Mouse (Mus musculus): Measurements from ENCODE around the gene Neurog3. TPM values are rescaled to one million over a fixed set of nuclear protein-coding genes. Genes with fewer than 3 reads are reported as not detected.
A peak's percentile ranks its signal among the peaks of the same experiment; 100 is the strongest.

Gene Neurog3
- total RNA-seq (2022) = not detected

DNA sequence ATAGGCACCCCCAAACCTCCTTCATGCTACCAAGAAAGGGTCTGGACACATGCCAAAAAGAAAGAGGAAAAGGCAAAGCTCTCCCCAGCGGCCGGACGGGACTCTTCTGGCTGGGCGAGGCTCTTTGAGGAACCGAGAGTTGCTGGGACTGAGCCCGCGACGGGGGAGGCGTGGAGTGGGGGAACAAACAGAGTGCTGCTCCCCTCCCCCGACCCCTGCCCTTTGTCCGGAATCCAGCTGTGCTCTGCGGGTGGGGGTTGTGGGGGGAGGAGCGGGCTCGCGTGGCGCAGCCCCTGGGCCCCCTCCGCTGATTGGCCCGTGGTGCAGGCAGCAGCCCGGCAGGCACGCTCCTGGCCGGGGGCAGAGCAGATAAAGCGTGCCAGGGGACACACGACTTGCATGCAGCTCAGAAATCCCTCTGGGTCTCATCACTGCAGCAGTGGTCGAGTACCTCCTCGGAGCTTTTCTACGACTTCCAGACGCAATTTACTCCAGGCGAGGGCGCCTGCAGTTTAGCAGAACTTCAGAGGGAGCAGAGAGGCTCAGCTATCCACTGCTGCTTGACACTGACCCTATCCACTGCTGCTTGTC lies at the start of gene Neurog3:
Gene Neurog3 (plus strand): TSS at position 400 of the 591 bp plus-strand sequence.
- DNase-seq (ENCODE audit: low spot score in 2 of 2) = no peak

DNA sequence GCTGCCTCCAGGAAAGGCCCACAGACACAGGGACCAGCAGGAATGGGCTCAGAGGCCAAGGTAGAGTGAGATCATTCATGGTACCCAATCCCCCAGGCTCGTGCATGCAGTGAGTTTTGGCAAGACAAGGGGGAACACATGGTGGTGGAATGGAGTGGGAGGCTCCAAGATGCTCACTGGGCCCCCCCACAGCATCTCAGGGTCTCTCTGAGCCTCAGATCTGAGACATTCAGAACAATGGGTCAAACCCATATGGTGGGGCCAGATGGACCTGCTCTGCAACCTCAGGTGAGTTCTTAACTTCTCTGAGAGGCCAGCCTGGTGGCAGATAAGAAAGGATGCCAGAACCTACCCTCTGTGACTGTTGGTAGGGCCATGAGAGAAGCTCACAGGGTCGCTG lies 46.8 kb upstream of the Neurog3 start:
- DNase-seq (ENCODE audit: low spot score in 2 of 2) = no peak

GRCm38 (mm10) chr10:62086826-62087225 lies 46.1 kb upstream of the Neurog3 start:
- no peak for DNase-seq (ENCODE audit: low spot score in 2 of 2)

- DNase-seq (ENCODE audit: low spot score in 2 of 2) = no peak
Measured at GRCm38 (mm10) chr10:62088411-62088810, 44.5 kb upstream of the Neurog3 start.

- DNase-seq (ENCODE audit: low spot score in 2 of 2) = no peak
Measured at GRCm38 (mm10) chr10:62089071-62089470, 43.8 kb upstream of the Neurog3 start.

- DNase-seq (ENCODE audit: low spot score in 2 of 2) = no peak
Measured at GRCm38 (mm10) chr10:62089486-62089885, 43.4 kb upstream of the Neurog3 start.

GRCm38 (mm10) chr10:62093903-62094302 lies 39.0 kb upstream of the Neurog3 start:
- DNase-seq (ENCODE audit: low spot score in 2 of 2) = no peak

DNA sequence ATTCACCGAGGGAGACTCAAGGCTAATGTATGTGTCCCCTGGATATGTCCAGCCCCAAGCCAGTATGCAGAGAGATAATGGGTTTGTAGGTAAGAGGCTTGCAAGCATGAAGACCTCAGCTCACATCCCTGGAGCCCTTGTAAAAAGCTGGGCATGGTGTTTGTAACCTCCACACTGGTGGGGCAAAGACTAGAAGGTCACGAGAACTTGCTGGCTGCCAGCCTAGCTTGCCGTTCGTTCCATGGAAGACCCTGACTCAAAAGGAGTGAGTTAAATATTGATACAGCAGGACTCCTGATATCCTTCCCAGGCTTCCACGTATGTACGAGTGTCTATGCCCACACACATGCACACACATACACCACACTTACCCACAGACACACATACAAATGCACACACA lies 38.5 kb upstream of the Neurog3 start:
- DNase-seq (ENCODE audit: low spot score in 2 of 2) = no peak

GRCm38 (mm10) chr10:62099749-62100403 lies 33.0 kb upstream of the Neurog3 start:
- DNase-seq (ENCODE audit: low spot score in 2 of 2) = no peak

- DNase-seq (ENCODE audit: low spot score in 2 of 2) = peak; percentile 28 to 48
Measured at GRCm38 (mm10) chr10:62101504-62102439, 31.1 kb upstream of the Neurog3 start.

- DNase-seq (ENCODE audit: low spot score in 2 of 2) = no peak
Measured at GRCm38 (mm10) chr10:62104835-62105576, 27.9 kb upstream of the Neurog3 start.

DNA sequence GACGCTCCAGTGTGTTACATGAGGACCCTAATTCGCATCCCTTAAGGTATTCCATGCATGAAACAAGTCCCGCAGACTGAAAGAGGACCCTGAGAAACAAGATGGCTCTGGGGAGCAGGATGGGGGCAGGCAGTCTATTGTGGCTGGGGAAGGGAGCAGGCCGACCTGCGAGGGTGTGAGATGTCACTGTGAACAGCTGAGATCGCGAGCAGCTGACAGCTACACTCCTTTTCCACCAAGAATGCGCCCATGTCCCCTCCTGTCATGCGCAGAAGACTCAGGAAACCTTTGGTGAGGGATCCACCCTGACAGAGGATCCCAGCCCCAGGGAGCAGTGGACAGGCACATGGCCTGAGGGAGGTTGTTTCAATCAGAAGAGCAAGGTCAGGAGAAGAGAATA lies 25.8 kb upstream of the Neurog3 start:
- no peak for DNase-seq (ENCODE audit: low spot score in 2 of 2)

DNA sequence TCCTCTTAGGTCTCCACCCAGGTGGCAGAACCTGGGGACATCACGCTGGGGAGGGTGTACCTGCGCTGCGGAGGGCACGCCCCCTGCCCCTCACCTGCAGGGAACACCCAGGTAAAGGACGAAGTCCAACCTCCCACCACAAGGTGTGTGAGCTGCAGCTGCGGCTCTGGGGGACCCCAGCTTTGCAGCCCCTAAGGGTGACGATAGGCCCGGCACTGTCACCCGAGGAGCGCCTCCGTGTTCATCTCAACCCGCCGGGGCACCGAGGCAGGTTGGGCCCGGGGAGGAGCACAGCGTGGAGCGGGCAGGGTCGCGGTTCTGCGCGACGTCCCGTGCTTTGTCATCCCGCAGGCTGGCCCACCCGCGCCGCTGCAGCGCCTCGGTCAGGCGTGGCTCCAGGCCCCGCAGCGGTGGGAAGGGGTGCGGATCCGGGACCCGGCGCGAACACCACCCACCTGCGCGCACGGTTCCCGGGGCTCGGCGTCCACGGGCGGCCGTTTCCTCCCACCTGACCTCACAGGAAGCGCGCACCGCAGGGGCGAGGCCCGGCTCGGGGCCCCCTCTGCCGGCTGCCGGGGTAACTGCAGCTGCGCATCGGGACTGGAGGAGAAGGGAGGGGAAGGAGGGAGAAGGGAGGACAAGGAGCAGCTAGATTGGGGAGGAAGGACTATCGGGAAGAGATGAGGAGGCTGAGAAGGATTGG lies 22.2 kb upstream of the Neurog3 start:
- peak; percentile 64 to 67 for DNase-seq (ENCODE audit: low spot score in 2 of 2)

DNA sequence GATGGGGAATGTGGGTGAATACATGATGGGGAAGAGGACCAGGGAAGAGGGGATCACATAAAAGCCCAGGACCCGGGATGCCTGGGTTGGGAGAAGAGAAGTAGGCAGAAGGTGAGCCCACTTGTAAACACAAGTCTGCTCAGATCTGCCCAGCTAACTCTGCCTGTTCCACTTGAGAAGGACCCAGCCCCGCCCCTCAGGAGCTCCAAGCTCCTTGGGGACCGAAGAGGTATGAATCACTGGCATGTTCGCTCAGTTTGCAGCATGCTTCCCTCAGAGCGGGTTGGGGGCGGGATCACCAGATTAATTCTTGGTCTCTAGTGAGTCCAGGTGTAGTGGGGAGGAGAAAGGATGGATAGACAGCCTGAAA lies 21.7 kb upstream of the Neurog3 start:
- DNase-seq (ENCODE audit: low spot score in 2 of 2) = no peak

GRCm38 (mm10) chr10:62113865-62114647 lies 18.8 kb upstream of the Neurog3 start:
- DNase-seq (ENCODE audit: low spot score in 2 of 2) = no peak

- no peak for DNase-seq (ENCODE audit: low spot score in 2 of 2)
Measured at GRCm38 (mm10) chr10:62127137-62127536, 5.8 kb upstream of the Neurog3 start.

- DNase-seq (ENCODE audit: low spot score in 2 of 2) = no peak
Measured at GRCm38 (mm10) chr10:62127711-62128231, 5.1 kb upstream of the Neurog3 start.

DNA sequence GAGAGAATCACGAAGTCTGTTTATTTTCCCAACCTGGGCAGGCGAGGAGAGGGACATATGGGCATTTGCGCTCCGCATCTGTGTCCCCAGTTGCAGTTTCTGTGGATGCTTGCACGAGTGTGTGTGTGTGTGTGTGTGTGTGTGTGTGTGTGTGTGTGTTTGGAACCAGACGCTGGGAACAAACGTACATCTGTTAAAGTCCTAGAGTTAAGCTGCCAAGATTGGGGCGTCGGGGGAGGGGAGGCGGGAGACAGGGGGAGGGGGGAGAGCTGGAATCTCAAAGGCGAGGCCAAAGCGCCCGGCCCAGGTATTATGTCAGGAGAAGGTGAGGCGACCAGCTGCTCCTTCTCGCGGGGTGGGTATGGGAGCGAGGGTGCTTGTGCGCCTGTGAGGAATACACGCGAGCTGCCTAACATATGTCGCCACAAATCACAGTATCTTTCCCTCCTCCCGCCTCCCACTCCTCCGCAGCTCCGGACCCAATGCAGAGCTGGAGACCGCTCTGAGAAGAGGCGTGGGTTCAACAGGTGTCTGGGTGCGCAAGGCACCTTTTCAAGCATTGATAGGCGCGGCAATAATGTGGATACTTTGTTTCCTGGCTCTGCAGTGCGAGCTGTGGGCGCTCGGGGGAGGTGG lies 4.5 kb upstream of the Neurog3 start:
- DNase-seq (ENCODE audit: low spot score in 2 of 2) = no peak

DNA sequence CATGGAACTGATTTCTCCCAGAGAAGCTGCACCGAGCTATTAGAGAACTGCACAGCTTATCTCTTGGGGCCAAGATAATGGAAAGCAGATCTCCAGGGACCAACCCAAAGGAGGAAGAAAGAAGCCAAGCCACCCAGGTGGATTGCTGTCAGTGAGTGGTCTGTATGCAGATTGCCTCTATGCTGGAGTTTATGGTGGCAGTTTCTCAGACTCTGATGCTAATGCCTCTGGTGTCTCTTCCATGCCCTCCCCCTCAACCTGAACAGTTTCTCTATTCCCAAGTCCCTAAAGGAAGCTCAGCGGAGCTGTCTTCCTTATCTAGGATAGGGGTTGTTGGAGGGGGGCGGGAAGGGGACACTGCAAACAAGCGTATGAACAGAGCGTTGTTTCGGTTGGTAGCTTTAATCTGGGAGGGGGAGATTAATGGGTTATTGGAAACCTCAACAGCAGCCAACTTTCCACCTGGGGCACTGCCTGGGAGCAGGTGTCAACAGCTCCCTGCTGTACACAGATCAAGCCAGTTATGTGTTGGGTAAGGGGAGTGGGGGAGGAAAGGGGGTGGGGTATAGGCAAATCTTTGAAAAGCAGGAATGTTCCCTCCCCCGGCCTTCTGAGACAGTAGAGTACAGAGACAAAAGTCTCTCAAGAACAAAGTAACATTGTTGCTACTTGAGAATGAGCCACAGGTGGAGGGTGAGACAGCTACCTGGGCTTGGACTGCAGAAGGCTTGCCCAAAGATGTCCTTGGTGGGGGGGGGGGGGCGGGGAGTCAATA lies 3.0 kb downstream of the Neurog3 start:
- DNase-seq (ENCODE audit: low spot score in 2 of 2) = no peak

All from gastrocnemius, adult 8-10 months (tissue).